Mouse (Mus musculus) adrenal gland, postnatal 4 days (tissue): ENCODE results near the gene Frem2. TPM values are rescaled to one million over a fixed set of nuclear protein-coding genes. Genes with fewer than 3 reads are reported as not detected.

Source experiments
- DNase-seq, 2 experiments: peaks; one replicate each; pipeline ENCODE4 v3.0.0; 2021 to 2022; ENCODE audit warnings: low spot score in 2 of 2, mixed read lengths in 2 of 2
- total RNA-seq, 2 experiments: library from RNA; stranded (reverse); gene quantifications; 2 replicates each; pipeline ENCODE4 v1.2.3; 2021

The Frem2 gene
- total RNA-seq, 2 experiments from 2014 or later = 3.8 to 9.6 TPM

- DNase-seq = no peak
Measured at GRCm38 (mm10) chr3:53623222-53623621, 33.9 kb downstream of the Frem2 start.

- DNase-seq = no peak
Measured at GRCm38 (mm10) chr3:53620978-53621377, 36.2 kb downstream of the Frem2 start.

- DNase-seq = no peak
Measured at GRCm38 (mm10) chr3:53620355-53620754, 36.8 kb downstream of the Frem2 start.

- DNase-seq = no peak
Measured at GRCm38 (mm10) chr3:53611106-53611505, 46.0 kb downstream of the Frem2 start.

- no peak for DNase-seq
Measured at GRCm38 (mm10) chr3:53609851-53610250, 47.3 kb downstream of the Frem2 start.

- no peak for DNase-seq
Measured at GRCm38 (mm10) chr3:53600140-53600539, 57.0 kb downstream of the Frem2 start.

DNA sequence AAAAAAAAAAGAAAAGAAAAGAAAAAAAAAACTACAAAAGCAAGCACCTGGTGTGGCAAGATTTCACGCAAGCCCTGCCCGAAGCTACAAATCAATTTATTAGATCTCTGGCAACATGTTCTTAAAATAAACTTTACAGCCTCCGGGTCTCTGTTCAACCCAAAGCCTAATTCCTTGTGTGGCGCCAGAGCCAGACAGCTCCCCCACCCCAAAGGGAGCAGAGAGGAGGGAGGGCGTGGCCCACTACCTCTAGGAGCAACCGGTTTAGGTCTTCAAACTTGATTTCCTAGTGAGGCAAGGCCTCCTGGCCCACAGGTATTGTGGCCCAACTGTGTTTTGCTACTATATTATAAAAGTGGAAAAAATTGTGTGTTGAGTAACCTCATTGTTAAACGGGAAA is 57.8 kb downstream of the Frem2 start:
- DNase-seq = no peak

DNA sequence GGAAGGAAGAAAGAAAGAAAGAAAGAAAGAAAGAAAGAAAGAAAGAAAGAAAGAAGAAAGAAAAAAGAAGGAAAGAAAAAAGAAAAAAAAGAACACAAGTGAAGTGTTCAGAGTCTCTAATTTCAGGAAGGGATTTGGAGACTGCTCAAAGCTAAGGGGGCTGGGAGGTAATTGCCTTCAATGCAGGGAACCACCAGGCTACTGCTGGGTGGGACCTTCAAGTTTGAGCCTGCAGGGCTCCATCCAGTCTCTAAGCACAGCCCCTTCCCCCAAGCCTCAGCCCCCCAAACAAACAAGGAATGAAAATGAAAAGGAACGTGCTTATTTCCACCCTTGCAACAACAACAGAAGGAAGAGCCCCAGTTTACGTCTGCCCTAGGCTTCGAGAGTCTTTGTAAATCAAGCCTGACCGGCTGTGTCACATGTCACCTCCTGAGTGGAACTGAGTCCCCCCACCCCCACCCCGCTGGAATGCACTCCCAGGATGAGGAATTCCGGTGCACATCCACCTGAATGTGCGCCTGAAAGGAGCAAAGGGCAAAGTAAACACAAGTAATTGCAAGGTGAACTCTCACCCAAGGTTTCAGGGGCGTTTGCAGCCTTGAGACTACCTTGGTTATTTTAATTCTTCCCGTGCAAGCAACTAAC is 58.9 kb downstream of the Frem2 start:
- no peak for DNase-seq

DNA sequence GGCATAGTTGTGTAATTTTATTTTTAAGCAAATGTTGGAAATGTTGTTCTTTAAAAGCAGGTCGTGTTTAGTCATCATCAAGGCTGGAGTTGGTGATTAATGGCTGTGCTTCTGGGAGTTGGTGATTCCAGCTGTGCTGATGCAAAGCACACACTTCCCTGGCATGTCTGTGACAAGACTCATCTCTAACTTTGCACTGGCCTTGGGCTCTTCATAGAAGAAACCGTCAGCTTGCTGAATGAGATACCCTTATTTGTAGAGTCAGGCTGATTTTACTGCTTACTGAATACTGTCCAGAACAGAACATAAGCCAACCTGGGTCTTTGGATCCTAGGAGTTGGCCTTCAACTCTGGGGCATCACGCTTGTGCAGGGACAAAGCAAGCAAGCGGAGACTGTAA is 62.7 kb downstream of the Frem2 start:
- DNase-seq = no peak

GRCm38 (mm10) chr3:53593718-53594117 is 63.4 kb downstream of the Frem2 start:
- DNase-seq = no peak

DNA sequence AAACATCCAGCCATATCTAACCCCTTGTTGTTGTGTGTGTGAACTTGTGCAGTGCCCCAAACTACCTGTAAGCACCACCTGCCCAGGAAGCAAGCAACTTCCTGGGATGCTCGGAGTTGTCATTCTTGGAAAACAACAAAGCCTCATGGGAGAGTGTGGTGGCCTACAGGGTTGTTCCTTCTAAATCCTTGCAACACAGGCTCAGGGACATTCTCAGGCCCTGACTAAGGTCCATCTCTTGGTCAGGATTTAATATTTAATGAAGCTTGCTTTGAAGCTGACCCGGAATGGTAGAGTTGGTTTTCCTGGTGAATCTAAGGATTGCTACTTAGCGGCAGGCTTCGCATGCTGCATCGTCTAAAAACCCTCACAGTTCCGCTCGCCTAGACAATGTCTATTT is 65.1 kb downstream of the Frem2 start:
- DNase-seq = no peak

DNA sequence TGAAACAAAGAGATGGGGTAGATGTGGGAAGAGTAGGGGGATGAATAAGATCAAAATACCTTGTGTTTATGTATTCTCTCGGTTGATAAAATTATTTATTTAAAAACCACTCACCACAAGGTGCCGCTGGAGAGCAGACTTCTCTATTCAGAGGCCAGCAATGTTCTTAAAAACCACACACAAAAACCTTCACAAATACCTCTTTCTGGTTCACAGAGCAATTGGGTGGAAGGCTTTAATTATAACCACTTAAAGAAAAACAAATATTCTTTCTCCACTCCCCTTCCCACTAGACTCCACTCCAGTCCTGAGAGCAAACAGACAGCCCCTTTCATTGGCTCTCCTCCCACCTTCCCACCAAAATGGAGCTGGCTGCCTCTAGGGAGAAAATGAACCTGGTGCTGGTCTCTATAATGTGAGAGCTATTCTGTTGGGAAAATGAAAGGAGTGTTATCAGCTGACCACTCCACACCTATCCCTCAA is 67.0 kb downstream of the Frem2 start:
- DNase-seq = no peak

- DNase-seq = no peak
Measured at GRCm38 (mm10) chr3:53583248-53583647, 73.9 kb downstream of the Frem2 start.

GRCm38 (mm10) chr3:53580596-53581254 is 76.4 kb downstream of the Frem2 start:
- DNase-seq = no peak

DNA sequence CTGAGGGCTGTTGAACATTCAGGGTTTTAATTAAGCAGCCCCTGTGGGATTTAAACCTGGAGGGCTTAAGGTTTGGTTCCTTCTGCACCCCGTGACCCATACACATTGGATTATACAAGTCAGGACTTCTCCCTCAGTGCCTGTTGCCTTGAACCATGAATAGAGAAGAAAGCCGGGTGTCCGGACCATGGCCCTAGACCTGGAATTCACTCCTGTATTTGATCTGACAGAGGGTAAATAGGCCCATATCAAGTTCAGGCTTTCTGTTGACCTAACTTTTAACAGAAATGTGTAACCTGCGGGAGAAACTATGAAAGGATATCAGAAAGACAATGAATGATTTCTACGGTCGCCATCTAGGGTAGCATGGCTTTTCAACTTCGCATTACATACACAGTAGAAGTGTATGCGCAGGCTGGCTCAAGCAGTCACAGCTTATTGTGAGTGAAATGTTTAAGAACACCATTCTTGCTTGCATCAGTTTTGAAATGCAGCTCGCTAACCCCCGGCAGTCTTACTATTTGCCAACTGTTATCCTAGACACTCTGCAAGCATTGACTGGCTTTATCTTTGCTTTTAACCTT is 77.9 kb downstream of the Frem2 start:
- DNase-seq = no peak

- no peak for DNase-seq
Measured at GRCm38 (mm10) chr3:53576320-53577116, 80.6 kb downstream of the Frem2 start.

- DNase-seq = no peak
Measured at GRCm38 (mm10) chr3:53574123-53574522, 83.0 kb downstream of the Frem2 start.

- DNase-seq = no peak
Measured at GRCm38 (mm10) chr3:53571663-53572062, 85.5 kb downstream of the Frem2 start.

DNA sequence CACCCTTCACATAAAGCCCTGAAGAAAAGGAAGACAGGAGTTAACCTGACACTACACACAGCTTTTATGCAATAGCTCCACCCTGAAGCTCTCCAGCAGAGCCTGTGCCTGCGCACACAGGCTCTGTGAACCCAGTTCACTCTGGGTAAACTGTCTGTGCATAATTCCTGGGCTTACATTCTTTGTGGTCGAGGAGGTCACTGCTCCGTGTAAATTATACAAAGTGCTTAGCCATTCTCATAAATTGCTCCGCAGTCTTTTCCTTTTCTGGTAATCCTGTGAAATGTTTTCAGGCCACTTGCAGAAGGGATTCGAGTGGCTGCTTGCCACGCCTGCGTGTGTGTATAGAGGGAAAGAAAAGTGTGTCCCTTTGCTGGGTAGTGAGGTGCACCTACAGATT is 92.6 kb downstream of the Frem2 start:
- no peak for DNase-seq

- DNase-seq = no peak
Measured at GRCm38 (mm10) chr3:53563746-53564145, 93.4 kb downstream of the Frem2 start.

DNA sequence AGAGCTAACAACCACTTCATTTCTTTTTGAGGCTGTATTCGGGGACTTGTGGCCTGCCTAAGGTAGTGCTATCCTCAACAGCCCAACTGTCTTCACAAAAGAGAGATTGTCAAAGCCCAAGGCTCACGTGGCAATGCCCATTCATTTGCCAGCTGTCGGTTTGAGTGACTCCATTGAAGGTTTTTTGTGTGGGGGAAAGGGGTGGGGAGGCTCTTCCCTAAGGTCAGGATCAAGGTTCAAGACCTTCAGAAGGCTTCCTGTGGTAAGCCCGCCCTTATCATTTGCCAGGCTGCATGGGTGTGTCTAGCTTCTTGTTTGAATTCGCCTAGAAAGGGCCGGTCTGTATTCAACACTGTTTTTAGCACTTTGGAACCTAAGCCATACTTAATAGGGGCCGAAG is 95.3 kb downstream of the Frem2 start:
- DNase-seq = no peak

DNA sequence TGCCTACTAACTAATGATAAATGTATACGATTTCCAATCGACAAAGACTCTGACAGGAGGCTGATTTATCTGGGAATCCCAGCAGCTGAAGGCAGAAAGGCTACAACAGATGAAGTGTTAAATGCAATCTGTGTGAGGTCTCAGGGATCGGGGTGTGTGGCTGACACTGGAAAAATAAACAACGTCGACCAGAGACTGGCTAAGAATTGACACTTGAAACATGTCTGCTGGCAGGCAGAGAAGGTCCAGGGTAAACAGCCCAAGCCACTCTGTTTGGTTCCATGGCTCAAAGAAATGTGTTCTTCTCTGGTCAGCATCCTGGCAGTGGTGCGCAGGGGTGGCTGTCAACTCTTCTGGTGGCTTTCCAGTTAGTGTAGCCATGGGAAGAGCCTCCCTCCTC is 98.1 kb downstream of the Frem2 start:
- no peak for DNase-seq
